Mouse (Mus musculus): ENCODE measurements around the gene Gli1. TPM values are rescaled to one million over a fixed set of nuclear protein-coding genes. Genes with fewer than 3 reads are reported as not detected.
A peak's percentile ranks its signal among the peaks of the same experiment; 100 is the strongest.

Gene Gli1
- total RNA-seq, 2 experiments from 2014 or later = 4.0 to 4.1 TPM

DNA sequence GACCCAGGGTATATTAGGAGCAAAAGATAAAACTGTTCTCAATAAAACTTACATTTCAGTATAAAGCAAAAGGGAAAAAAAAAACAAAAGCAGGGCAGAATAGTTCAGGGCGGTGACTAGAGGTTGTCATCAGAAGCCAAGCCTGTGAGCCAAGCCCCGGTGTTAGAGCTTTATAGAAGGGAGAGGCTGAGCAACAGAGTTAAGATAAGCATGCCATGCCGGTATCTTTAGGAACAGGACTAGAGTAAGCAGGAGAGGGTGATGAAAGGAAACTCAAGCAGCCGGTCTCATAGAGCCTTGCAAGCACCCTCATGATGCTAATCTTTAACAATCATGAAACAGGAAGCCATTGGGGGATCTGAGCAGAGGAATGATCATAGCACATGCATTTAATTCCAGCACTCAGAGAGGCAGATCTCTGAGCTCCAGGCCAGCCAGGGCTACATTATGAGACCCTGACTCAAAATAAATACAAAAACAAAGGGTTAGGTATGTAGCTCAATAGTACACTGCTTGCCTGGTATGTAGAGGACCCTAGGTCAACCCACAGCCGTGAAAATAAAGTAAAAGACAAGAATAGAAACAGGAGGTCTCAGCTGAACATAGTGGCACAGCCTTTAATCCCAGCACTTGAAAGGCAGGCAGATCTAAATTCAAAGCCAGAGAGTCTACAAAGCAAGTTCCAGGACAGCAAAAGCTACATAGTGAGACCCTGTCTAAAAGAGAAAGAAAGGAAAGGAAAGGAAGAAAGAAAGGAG, 49.7 kb downstream of the Gli1 start:
- DNase-seq = no peak

DNA sequence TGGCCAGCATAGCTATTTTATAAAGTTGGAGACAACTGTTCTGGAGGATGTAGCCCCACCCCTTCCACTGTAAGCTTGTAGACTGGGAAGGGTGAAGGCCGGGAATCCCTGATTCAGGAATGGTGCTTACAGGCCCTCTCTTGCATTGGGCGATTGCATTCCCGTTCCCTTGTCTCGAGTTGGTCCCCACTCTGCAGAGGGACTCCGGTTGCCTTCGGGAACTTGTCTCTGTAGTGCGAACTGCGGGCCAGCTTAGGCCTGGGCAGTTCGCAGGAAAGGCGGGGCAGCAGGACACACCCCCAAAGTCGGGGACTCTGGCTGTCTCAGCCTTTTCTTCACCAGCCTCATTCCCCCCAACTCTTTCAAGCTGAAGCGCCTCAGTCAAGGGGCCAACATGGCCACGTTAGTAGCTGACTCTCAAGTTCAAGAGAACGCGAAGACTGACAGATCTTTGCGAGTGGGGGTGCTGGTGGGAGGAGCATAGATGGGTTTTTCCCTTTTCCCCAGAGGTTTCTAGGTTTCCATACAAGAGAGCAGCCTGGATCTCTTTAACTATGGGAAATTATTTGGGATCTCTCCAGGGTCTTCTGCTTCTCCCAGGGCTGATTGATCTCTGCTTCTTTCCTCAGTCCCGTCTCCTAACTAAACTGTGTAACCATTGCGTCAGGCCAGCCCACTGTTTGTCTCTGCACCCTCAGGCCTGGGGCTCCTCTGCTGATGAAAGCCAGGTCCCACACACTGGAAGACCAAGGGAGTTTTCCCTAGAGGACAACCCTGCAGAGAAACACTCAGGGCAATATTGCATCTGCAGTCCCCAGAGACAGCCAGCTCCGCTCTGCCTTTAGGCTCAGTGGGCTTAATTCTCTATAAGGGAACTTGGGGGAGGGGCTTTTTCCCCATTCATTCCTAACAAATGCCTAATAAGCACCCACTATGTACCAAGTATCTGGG, 50.6 kb downstream of the Gli1 start:
- DNase-seq = peak; percentile 69

DNA sequence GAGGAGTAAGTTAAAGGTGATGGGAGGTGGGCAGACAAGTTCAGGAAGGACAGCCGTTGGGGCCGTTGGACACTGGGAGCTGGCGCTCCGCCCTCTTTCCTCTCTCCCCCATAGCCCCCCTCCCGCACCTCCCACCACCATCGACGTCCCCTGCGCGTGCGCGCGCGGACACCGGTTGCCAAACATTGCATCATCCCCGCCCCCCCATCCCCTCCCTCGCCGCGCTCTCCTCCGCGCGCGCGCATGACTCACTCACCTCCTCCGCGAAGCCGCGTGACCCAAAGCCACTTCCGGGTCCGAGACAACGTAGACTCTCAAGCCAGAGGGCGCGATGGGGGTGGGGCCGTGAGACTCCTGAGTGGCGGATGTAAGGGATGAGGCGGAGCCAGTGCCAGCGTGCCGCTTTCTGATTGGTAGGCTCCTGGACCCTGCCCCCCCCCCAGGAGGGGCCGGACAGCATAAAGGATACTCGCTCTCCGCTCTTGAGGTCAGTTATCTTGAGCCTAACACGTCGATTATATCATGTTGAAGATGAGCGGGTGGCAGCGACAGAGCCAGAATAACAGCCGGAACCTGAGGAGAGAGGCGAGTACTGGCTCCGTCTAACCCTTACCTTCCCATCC, 51.4 kb downstream of the Gli1 start:
- DNase-seq = peak; percentile 100

DNA sequence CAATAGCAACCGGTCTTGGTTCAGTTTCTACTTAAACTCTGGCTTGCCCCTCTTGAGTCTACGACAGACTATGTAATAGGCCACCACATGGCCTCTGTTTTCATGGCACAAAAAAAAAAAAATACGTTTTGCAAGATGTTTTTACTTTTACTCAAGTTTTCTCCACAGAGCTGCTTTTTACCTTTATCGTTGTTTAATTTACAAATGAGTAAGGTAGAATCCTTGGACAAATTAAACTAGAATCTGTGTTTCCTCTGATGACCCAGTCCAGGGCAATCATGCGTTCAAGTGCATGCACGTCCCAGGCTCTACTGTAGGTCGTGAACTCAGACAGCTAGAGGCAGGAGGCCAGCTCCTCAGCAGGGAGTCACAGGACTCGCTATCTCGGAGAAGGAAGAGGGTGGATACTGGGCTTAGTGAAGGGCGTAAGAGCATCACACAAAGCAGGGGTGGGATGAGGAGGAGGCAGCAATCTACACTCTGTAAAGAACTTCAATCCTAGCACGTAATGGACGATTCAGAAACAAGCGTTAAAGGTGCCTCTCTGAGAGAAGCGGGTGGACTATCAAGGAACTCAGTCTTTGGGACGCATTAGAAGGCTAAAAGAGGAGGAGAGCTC, 52.1 kb downstream of the Gli1 start:
- peak; percentile 71 for DNase-seq

DNA sequence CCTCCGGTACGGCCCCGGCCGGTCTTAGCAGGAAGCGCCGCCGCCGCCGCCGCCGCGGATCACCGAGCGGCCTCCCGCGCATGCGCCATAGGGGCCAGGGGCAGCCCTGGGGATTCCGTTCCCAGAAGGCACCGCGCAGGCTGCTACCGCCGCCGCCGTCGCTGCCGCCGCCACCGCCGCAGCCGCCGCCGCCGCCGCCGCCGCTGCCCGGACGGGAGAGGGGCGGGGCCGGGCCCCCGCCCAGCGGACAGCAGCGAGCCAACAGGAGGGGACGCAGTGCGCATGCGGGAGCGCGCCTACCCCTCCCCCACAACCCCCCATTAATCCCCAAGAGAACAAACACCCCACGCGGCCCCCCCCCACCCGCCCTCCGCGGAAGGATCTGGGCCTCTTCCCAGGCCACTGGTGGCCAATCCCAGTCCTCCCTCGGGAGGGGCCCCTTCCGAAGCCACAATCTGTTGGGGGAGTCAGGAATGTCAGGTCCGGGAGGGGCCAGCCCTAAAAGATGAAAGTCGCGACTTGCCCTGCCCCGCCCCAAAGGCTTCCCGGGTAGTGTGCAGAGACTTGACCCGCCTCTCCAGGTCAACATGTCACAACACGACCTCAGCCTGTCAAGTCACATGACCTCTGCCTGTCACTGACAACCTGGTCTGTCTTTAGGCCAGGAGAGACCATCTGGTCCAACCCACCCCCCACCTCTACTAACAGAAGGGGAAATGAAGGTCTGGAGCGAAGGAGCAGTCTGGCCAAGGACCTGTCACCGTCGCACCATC, 52.8 kb downstream of the Gli1 start, which contains the start of gene Mbd6:
Gene Mbd6, minus strand, starts transcription at position 219 of the 773 bp plus-strand sequence.
- DNase-seq = peak; percentile 92

DNA sequence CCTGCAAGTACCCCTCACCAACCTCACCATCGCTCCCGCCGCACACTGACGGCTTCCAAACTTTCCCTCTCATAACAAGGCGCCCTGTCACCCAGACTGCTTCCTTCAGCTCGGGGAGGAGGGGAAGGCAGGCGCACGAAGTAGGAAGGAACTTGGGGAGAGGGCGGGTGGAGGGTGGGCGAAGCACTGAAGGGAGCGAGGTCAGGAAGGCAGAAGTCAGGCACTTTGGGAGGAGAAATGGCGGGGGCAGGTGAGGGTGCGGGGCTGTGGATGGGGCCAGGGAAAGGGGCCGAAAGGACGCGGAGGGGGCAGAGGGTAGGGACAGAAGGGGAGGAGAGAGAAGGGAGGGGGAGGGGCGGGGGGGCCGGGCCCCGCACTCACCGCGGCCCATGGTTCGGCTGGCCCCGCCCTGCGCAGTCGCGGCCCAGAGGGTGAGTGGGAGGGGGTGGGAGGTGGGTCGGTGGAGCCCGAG, 53.4 kb downstream of the Gli1 start:
- DNase-seq = peak; percentile 68

DNA sequence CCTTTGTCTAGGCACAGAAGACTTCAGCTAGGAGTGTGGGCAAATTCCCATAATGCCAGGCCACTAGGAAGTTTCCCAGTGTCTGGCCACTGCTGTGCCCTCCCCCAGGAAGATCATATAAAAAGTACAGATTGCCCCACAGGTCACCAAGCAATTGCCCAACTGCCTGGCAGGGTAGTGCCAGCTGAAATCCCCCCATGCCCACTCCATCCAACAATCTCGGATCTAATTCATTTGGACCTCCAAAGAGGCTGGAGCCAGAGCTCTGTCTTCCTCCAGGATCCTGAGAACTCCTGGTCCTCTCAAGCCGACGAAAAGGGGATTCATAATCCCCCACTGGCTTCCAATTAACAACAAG, 53.9 kb downstream of the Gli1 start:
- DNase-seq = no peak

DNA sequence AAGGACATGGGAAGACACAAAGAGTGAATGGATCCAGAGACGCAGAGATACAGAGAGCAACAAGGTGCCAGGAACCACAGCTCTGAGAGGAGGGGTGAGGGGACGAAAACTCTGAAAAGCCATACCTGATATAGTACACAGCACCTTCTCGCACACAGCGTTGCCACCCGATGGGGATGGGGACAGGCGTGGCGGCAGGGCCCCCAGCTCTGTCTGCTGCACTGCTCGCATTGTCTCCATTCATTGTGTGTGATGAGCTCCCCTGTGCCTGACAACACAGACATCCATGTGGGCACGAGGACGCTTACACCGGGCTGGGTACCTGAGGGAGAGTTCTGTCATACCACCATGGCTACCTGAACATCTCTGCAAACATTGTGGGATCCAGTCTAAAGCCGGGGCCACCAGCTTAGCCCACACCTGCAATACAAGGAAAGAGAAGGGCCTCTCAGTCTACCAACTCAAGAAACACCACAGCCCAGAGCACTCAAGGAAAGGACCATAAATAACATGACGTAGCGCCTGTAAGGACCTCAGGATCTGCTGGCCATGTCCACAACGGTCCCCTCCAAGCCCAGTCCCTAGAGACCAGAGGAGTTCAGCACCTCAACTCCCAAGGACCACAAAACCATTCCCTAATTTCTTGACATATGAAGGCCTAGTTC, 54.4 kb downstream of the Gli1 start:
- no peak for DNase-seq

DNA sequence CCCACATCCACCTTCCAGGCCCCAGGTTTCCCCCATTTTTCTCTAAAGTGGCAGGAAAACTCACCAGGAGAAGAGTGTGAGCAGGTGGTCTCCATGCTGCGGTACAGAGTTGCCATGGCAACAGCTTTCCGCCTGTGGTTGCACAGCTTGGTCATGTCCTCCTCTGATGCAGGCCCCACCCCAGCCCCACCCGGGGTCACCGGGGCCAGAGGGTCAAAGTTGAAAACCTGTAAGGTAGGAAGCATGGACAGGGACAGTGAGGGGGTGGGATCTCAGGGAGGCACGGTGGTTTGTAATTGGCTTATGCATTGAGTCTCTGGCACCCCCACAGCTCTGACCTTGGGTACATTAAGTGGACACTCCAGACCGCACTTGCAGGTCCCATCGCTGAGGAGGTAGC, 55.0 kb downstream of the Gli1 start:
- DNase-seq = no peak

DNA sequence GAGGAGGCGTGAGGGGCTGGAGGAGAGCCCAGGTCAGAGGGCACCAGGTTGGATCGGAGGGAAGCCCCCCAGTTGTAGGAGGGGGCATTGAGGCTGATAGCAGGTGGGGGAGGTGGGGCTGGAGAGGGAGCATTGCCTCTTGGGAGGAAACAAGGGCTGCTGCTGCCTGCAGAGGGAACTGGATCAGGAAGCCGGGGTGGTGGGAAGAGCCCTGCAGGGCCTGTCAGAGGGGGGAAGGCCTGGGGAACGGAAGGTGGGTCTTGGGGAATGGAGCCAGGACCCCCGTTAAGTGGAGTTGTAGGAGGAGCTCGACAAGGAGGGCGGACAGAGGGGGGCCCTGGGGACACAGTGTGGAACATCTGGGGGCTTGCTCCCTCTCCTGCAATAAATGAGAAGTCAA, 55.6 kb downstream of the Gli1 start:
- no peak for DNase-seq

DNA sequence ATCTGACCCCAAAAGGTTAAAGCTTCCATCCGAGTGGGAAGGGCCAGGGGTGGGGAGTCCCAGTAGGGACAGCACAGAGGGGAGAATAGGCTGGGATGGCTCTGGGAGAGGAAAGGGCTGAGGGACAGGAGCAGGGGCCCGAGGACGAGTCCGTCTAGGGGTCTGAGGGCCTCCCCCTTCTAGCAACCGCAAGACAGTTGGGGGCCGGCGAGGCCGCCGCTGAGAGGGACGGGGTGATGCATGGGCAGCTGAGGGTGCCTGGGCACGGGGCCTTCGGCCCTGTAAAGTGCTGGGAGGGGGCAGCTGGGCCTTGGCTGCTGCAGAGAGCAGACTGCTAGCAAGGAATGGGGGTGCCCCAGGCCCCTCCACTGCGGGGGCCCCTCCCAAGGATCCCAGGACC, 56.1 kb downstream of the Gli1 start:
- no peak for DNase-seq

DNA sequence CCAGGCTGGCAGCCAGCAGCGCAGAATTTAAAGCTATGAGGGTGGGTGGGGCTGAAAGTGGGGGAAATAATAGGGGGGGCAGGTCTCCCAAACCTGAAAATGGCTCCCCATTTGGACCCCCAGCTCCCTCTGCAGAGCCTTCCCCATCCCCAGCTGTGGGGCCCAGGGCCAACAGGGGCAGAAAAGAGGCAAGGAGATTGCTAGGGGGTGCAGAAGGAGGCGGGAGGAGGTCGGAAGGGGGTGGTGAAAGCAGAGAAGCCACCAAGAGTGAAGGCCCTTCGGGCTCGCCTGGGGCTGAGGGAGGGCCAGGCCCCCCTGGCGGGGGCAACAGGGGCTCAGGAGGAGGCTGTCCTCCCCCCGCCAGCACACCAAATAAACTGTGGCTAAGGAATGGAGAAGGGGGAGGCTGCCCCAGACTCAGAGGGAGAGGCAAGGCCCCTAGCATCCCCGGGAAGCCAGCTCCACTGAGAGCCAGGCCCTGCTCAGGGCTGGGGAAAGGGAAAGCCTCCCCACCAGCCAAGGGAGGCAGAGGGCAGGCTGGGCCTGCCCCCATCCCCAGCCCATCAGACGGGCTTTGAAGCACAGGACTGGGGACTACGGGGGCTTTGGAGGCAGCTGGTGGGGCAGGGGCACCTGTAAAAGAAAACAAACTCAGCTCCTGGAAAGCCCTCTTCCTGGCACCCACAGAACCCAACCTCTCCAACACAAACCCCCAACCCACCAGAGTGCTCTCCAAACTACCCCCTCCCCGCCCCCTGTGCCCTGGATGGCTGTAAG, 56.9 kb downstream of the Gli1 start:
- DNase-seq = no peak

DNA sequence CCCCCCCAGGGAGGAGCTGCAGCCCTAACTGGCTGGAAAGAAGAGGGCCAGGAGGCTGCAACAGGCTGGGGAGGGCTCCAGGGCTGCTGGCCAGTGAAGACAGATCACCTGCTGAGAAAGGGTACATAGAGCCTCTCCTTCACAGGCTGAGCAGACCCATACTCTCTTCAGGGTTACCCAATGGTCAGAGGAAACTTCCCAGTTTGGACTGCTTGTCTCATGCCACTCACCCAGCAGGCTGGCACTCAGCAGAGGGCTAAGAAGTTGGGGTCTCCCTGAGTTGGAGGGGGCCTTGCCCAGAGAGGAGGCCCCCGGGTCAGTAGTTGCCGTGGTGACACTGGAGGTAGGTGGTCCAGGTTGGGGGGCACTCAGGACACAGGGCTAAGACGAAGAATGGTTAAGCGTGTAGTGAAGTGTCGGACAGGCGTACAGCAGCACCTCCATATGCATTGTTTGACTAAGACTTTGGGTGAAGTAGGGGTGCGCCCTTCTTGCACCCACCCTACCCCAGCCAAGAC, 57.6 kb downstream of the Gli1 start:
- DNase-seq = no peak

DNA sequence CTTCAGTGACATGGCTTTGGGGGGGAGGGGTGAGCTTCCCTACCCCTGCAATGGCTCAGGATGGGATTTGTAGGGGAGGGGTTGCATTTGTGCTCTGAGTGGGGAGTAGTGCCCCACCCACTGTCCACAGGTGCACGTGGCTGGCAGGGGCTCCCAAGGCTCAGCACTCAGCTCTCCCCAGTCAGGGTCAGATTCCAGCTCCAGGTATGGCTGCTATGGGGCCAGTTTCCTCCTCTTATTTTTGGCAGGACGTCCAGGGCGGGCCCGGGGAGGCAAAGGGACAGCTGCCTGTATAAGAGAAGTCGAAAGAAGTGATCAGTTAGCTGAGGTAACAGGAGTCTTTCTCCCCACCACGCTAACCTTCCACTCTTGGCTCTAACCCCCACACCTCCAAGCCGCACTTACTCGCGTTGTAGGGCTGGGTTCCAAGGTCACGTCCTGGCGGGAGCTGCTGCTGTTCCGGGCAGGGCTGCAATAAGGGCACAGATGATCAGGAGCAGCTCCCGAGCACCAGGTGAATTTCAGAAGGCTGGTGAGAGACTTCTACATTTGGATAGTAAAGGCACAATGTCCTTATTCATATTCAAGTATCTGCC, 59.1 kb downstream of the Gli1 start:
- no peak for DNase-seq

DNA sequence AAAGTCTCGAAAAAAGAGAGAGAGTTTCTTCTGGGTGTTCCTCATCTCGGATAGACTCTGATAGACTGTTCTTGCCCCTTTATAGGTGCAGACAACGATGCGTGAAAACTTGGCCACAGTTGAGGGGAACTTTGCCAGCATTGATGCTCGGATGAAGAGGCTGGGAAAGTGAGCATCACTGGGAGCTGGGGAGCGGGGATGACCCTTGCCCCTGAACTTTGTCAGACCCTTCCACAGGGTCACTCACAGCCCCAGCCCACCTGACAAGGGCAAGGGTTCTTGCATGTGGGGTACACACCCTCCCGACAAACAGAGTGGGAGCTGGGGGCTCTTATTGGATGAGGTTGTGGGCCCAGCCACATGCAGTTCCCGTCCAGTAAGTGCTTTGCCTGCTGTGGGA, 60.5 kb downstream of the Gli1 start:
- no peak for DNase-seq

Data from heart, postnatal 4 days (tissue).